Mouse (Mus musculus): ENCODE measurements around the gene Vinac1. TPM values are rescaled to one million over a fixed set of nuclear protein-coding genes. Genes with fewer than 3 reads are reported as not detected.
A peak's percentile ranks its signal among the peaks of the same experiment; 100 is the strongest.

Vinac1 gene
- polyA plus RNA-seq, 1 experiment from 2014 or later: 0.05 TPM

DNA sequence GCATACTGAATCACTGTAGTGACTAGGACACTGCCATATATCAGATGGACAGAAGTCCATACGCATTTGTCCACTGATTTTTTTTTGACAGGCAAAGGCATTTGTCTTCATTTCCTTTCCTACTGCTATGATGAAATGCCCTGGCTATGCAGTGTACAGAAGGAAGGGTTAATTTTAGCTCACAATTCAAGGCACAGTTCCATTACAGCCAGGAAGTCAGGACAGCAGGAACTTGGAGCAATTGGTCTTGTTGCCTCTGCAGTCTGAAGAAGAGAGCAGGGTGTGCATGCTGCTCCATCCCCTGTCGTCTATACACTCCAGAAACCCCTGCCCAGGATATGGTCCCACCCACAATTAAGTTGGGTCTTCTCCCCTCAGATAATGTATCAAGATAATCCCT lies 31.2 kb upstream of the Vinac1 start:
- no peaks in the 10 kb centered on the region for H3K4me1 ChIP-seq (replicated peaks; ENCODE audit: control insufficient read depth, insufficient read depth, low read length)
- no peak for ATAC-seq (replicated peaks; ENCODE audit: low FRiP score)
- no peaks in the 10 kb centered on the region for H3K27me3 ChIP-seq (replicated peaks; ENCODE audit: control insufficient read depth, insufficient read depth, low read length)
- H3K36me3 ChIP-seq (ENCODE audit: control insufficient read depth, insufficient read depth, low read length): no peaks in the 10 kb centered on the region; the same call in 1 of the 2 replicates
- H3K4me3 ChIP-seq (ENCODE audit: low read depth, low read length): no peak overlapping the region
- no peaks in the 10 kb centered on the region for H3K9me3 ChIP-seq (ENCODE audit: control insufficient read depth, low read length)
- no peak overlapping the region for H3K9ac ChIP-seq (ENCODE audit: low read depth, low read length)
- DNase-seq (ENCODE audit: low spot score): no peak
- 67% methylated on average over 2 of the region's 2 CpGs for WGBS
- H3K27ac ChIP-seq (ENCODE audit: low read depth, low read length): no peak overlapping the region
- no peak overlapping the region for H3K4me2 ChIP-seq

DNA sequence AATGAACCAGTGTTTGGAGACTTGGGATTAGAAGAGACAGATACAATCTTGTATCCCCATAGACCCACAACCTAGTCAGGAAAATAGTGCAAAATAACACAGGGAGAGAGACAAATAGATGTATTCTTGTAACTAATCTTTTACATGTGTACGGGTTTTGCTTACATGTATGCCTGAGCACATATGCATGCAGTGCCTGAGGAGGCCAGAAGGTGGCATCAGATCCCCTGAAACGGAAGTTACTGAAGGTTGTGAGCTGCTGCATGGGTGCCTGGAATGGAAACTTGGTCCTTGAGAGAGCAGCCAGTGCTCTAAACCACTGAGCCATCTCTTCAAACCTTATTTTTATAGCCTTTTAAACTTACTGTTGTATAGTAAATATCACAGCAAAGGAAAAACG lies 30.3 kb upstream of the Vinac1 start:
- no peaks in the 10 kb centered on the region for H3K27me3 ChIP-seq (replicated peaks; ENCODE audit: control insufficient read depth, insufficient read depth, low read length)
- H3K4me2 ChIP-seq: no peak overlapping the region
- H3K36me3 ChIP-seq (ENCODE audit: control insufficient read depth, insufficient read depth, low read length): no peaks in the 10 kb centered on the region; the same call in 1 of the 2 replicates
- no peak overlapping the region for H3K9ac ChIP-seq (ENCODE audit: low read depth, low read length)
- WGBS: 77% methylated on average over 3 of the region's 3 CpGs
- no peaks in the 10 kb centered on the region for H3K9me3 ChIP-seq (ENCODE audit: control insufficient read depth, low read length)
- H3K4me3 ChIP-seq (ENCODE audit: low read depth, low read length): no peak overlapping the region
- ATAC-seq (replicated peaks; ENCODE audit: low FRiP score): no peak
- no peak overlapping the region for H3K27ac ChIP-seq (ENCODE audit: low read depth, low read length)
- no peak for DNase-seq (ENCODE audit: low spot score)
- no peaks in the 10 kb centered on the region for H3K4me1 ChIP-seq (replicated peaks; ENCODE audit: control insufficient read depth, insufficient read depth, low read length)

DNA sequence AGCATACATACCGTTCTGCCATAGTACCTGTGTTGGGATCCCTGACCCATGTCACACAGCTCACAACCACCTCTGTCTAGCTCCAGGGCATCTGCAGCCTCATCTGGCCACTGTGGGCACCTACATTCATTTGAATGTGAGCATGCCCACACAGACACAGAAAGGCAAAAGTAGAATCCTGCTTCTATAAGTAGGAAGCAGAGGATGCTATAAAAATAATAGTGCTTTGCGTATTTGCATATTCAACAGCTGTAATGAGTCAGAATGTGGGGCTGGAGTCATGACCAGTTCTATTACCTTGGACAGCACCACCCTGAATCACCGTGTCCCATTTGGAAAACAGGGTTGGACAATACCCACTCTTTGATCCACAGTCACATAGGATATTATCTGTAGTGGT lies 22.3 kb upstream of the Vinac1 start:
- Histone ChIP-seq H3K9me3 (ENCODE audit: control insufficient read depth, low read length) (no peaks in the 10 kb centered on the region), H3K4me2 (no peak overlapping the region), H3K27me3 (replicated peaks; ENCODE audit: control insufficient read depth, insufficient read depth, low read length) (no peaks in the 10 kb centered on the region; the same call in 1 of the 2 replicates), H3K27ac (ENCODE audit: low read depth, low read length) (no peak overlapping the region), H3K4me3 (ENCODE audit: low read depth, low read length) (no peak overlapping the region), H3K9ac (ENCODE audit: low read depth, low read length) (no peak overlapping the region), H3K4me1 (replicated peaks; ENCODE audit: control insufficient read depth, insufficient read depth, low read length) (peaks cover 6% of the 10 kb centered on the region; the same call in 1 of the 2 replicates), H3K36me3 (ENCODE audit: control insufficient read depth, insufficient read depth, low read length) (no peaks in the 10 kb centered on the region)
- DNase-seq (ENCODE audit: low spot score) (no peak), ATAC-seq (replicated peaks; ENCODE audit: low FRiP score) (no peak)
- WGBS: 73% methylated on average over 3 of the region's 3 CpGs

DNA sequence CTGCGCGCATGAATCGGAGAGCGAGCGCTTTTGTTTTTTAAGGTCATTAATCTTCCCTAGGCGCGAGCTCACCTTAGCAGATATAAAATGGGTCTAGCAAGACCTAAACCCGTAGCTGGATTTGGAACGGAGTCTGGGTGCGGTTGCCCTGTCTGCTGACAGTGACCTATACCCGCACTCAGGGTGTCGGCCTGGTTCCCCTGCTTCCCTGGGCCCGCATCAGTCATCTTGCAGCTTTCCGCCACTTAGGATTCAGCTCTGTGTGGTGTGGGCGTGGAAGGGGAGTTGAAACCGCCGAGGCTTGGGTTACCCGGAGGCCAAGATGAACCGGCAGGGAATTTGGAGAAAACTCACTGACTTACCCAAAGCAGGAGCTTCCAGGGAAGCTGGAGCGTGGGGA lies 18.4 kb upstream of the Vinac1 start:
- 2% methylated on average over 20 of the region's 20 CpGs for WGBS
- no peaks in the 10 kb centered on the region for H3K36me3 ChIP-seq (ENCODE audit: control insufficient read depth, insufficient read depth, low read length)
- peak overlapping the region; percentile 83 for H3K9ac ChIP-seq (ENCODE audit: low read depth, low read length)
- H3K4me3 ChIP-seq (ENCODE audit: low read depth, low read length): peak overlapping the region; percentile 87
- peak; percentile 56 for ATAC-seq (replicated peaks; ENCODE audit: low FRiP score)
- H3K9me3 ChIP-seq (ENCODE audit: control insufficient read depth, low read length): no peaks in the 10 kb centered on the region
- peak overlapping the region; percentile 98 for H3K4me2 ChIP-seq
- peaks cover 2% of the 10 kb centered on the region; the same call in 1 of the 2 replicates for H3K27me3 ChIP-seq (replicated peaks; ENCODE audit: control insufficient read depth, insufficient read depth, low read length)
- DNase-seq (ENCODE audit: low spot score): peak; percentile 62
- H3K27ac ChIP-seq (ENCODE audit: low read depth, low read length): peak overlapping the region; percentile 25; the same call in 1 of the 2 replicates
- H3K4me1 ChIP-seq (replicated peaks; ENCODE audit: control insufficient read depth, insufficient read depth, low read length): peaks cover 6% of the 10 kb centered on the region; the same call in 1 of the 2 replicates

DNA sequence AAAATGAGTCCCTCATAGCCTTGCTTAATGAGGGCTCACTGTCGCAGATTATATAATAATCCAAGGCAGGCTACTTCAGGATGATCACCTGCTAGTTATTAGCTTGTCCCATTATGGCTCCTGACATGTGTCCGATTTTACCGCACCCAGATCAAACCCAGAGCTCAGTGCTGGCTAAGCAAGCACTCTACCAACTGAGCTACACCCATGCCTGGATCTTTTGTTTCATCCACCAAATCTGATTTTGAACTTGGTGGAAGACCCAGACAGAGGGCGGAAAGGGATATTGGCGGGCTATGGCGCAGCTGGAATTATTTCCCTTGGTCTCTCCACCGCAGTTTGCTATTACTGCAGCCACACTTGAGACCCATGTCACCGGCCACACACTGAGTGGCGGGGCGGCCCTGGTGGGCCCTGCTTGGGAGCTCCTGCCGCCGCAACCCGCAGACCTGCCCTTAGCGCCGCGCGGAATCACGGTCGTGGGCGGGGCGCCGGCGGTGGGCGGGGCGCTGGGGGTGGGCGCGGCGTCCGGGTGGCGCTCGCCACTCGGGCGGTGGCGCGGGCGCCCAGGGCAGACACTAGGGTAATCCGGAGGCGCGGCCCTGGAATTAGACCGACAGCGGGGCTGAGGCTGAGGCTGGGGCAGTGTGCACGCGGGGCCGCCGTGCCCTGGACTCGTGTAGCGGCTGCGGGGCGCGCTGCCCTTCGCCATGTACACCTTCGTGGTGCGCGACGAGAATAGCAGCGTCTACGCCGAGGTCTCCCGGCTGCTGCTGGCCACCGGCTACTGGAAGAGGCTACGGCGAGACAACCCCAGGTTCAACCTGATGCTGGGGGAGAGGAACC lies 17.7 kb upstream of the Vinac1 start, which contains the start of gene Ttl:
Ttl (plus strand) TSS at position 506 of the 846 bp plus-strand sequence.
- no peaks in the 10 kb centered on the region for H3K9me3 ChIP-seq (ENCODE audit: control insufficient read depth, low read length)
- peak within 1 kb of the TSS; percentile 25; the same call in 1 of the 2 replicates for H3K27ac ChIP-seq (ENCODE audit: low read depth, low read length)
- peak within 1 kb of the TSS; percentile 83 for H3K9ac ChIP-seq (ENCODE audit: low read depth, low read length)
- H3K27me3 ChIP-seq (replicated peaks; ENCODE audit: control insufficient read depth, insufficient read depth, low read length): peaks cover 2% of the 10 kb centered on the region; the same call in 1 of the 2 replicates
- H3K4me2 ChIP-seq: peak within 1 kb of the TSS; percentile 98
- H3K4me1 ChIP-seq (replicated peaks; ENCODE audit: control insufficient read depth, insufficient read depth, low read length): peaks cover 6% of the 10 kb centered on the region; the same call in 1 of the 2 replicates
- peak within 1 kb of the TSS; percentile 87 for H3K4me3 ChIP-seq (ENCODE audit: low read depth, low read length)
- DNase-seq (ENCODE audit: low spot score) (peak; percentile 77), ATAC-seq (replicated peaks; ENCODE audit: low FRiP score) (peak; percentile 94)
- 2% methylated on average over 52 of the region's 62 CpGs for whole genome bisulfite sequencing
- no peaks in the 10 kb centered on the region for H3K36me3 ChIP-seq (ENCODE audit: control insufficient read depth, insufficient read depth, low read length)

DNA sequence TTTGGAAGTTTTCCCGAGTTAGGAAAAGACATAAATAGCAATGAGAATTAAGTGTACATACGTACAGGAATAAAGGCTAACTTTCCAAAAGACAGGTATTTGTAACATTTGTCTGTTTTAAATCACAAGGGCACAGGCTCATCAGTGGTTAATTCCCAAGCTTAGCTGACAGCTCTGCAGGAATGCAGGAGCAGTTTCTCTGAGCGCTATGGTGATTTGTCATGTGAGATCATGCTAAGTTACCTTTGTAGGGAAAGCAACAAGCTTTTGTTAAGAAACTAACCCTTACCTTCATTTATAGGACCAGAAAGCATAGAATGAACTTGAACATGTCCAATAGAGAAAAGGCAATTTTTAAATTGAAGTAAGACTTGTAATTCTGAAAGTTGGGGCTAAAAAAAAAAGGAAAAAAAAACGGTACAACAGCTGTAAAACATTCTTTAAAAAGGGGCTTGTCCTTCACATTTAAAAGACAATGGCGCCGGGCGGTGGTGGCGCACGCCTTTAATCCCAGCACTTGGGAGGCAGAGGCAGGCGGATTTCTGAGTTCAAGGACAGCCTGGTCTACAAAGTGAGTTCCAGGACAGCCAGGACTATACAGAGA lies 13.6 kb upstream of the Vinac1 start:
- Histone ChIP-seq H3K27ac (ENCODE audit: low read depth, low read length) (no peak overlapping the region), H3K4me2 (no peak overlapping the region), H3K9ac (ENCODE audit: low read depth, low read length) (no peak overlapping the region), H3K27me3 (replicated peaks; ENCODE audit: control insufficient read depth, insufficient read depth, low read length) (peaks cover 2% of the 10 kb centered on the region; the same call in 1 of the 2 replicates), H3K4me1 (replicated peaks; ENCODE audit: control insufficient read depth, insufficient read depth, low read length) (peaks cover 7% of the 10 kb centered on the region; the same call in 1 of the 2 replicates), H3K9me3 (ENCODE audit: control insufficient read depth, low read length) (no peaks in the 10 kb centered on the region; the same call in 1 of the 2 replicates), H3K36me3 (ENCODE audit: control insufficient read depth, insufficient read depth, low read length) (no peaks in the 10 kb centered on the region), H3K4me3 (ENCODE audit: low read depth, low read length) (no peak overlapping the region)
- DNase-seq (ENCODE audit: low spot score) (no peak), ATAC-seq (replicated peaks; ENCODE audit: low FRiP score) (no peak)
- WGBS: 71% methylated on average over 10 of the region's 10 CpGs

DNA sequence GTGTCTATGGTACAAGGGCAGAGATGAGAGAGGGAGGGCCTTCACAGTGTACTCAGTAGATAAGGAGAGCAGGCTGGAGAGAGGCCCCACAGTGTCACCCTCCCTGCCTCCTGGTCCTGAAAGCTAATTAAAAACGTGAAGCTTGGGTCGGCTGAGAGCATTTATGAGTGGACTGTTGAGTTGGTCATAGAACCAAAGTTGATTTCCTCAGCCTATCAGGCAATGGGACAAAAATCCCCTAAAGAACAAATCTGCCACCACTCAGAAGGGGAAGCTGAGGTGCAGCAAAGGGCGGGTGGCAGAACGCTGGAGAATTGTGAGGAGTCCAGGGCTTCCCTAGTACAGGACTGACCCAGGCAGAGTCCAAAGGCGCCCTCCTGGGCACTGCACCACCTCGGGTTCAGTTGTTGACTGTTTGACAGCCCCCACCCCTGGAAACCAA lies 10.0 kb upstream of the Vinac1 start:
- Histone ChIP-seq H3K9me3 (ENCODE audit: control insufficient read depth, low read length) (no peaks in the 10 kb centered on the region; the same call in 1 of the 2 replicates), H3K4me3 (ENCODE audit: low read depth, low read length) (no peak overlapping the region), H3K36me3 (ENCODE audit: control insufficient read depth, insufficient read depth, low read length) (no peaks in the 10 kb centered on the region), H3K9ac (ENCODE audit: low read depth, low read length) (peak overlapping the region; percentile 34; the same call in 1 of the 2 replicates), H3K27me3 (replicated peaks; ENCODE audit: control insufficient read depth, insufficient read depth, low read length) (0 out of 2 replicates have a peak, but pooled peaks cover under 1% of the 10 kb centered on the region), H3K4me2 (peak overlapping the region; percentile 13), H3K27ac (ENCODE audit: low read depth, low read length) (no peak overlapping the region), H3K4me1 (replicated peaks; ENCODE audit: control insufficient read depth, insufficient read depth, low read length) (0 out of 2 replicates have a peak, but pooled peaks cover 4% of the 10 kb centered on the region)
- WGBS: 58% methylated on average over 6 of the region's 6 CpGs
- DNase-seq (ENCODE audit: low spot score): no peak
- peak; percentile 96 for ATAC-seq (replicated peaks; ENCODE audit: low FRiP score)

DNA sequence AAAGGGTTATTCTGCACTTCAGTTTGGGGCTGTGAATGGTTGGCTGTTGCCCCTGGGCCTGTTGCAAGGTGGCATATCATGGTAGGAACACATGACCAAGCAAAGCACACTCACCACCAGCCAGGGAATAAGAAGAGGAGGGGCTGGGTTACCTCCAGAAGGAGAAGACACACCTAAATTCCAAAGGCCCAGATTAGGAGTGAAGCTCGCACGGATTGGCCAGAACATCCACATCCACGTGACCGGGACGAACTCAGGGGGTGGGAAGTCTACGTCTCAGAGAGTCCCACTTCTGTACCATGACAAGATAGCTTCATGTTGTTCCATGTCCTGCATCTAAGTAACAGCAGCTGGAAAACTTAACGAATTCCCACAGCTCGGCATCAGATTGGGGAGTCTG lies 9.3 kb upstream of the Vinac1 start:
- Histone ChIP-seq H3K27me3 (replicated peaks; ENCODE audit: control insufficient read depth, insufficient read depth, low read length) (no peaks in the 10 kb centered on the region), H3K4me2 (no peak overlapping the region), H3K4me3 (ENCODE audit: low read depth, low read length) (no peak overlapping the region), H3K9me3 (ENCODE audit: control insufficient read depth, low read length) (no peaks in the 10 kb centered on the region; the same call in 1 of the 2 replicates), H3K27ac (ENCODE audit: low read depth, low read length) (no peak overlapping the region), H3K4me1 (replicated peaks; ENCODE audit: control insufficient read depth, insufficient read depth, low read length) (0 out of 2 replicates have a peak, but pooled peaks cover 4% of the 10 kb centered on the region), H3K9ac (ENCODE audit: low read depth, low read length) (no peak overlapping the region), H3K36me3 (ENCODE audit: control insufficient read depth, insufficient read depth, low read length) (no peaks in the 10 kb centered on the region)
- WGBS: 87% methylated on average over 8 of the region's 8 CpGs
- DNase-seq (ENCODE audit: low spot score) (no peak), ATAC-seq (replicated peaks; ENCODE audit: low FRiP score) (no peak)
